Comparison of ENCODE assay signal across 14 mouse cellular contexts in the genomic region with DNA sequence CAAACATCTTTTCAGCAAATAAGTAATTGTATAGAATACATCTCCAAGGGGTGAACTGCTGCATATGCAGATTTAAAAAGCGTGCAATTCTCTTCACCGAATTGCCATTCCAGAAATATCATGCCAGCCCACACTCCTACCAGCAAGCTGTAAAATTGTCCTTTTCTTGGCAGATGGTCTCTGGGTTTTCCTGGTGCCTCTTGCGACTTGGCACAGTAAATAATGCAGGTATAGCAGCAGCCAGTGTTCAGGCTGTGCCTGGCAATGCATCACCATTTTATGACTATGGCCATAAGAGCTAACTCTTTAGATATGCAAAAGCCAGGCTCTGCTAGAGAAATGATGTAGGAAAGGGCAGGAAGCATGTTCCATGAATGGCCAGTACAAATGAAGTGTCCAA.
DNase-seq lines count a peak whose midpoint lies in the region; ATAC-seq and TF ChIP-seq lines count a peak whose summit lies in the region.
"Had no signal": no experiment of that assay in that cellular context is flagged by ENCODE, and none has a peak within 500 bp of the region (broad histone marks: within the 10 kb centered on the region; RNA-seq: fewer than 3 reads in every experiment).

No protein-coding gene starts in this region.

- WGBS in forebrain, embryonic 10.5 days = 85% methylated on average over 3 of the region's 3 CpGs
- 83% methylated on average over 3 of the region's 3 CpGs for WGBS in limb, embryonic 10.5 days

- no peak; the same call in 1 of the 2 replicates for TF ChIP-seq CTCF in left cerebral cortex, adult 2 months (IDR thresholded peaks at IDR 0.05)

- intact Hi-C loops in left cerebral cortex, adult 2 months (cut with DNase I) = no loop called here

- peak overlapping the region; percentile 42 for H3K27ac ChIP-seq in left cerebral cortex, adult 2 months
- no peak overlapping the region for H3K27ac ChIP-seq in forebrain, embryonic 10.5 days
- no peak overlapping the region for H3K27ac ChIP-seq in limb, embryonic 10.5 days
- H3K27ac ChIP-seq: kidney, postnatal 0 days; limb, embryonic 13.5 days; midbrain, embryonic 13.5 days had no signal

- no peaks in the 10 kb centered on the region for H3K36me3 ChIP-seq in forebrain, embryonic 10.5 days (replicated peaks)
- H3K36me3 ChIP-seq in limb, embryonic 10.5 days = no peaks in the 10 kb centered on the region
- H3K36me3 ChIP-seq: limb, embryonic 13.5 days; midbrain, embryonic 13.5 days had no signal

- DNase-seq in heart, adult 11 months = peak; percentile 34
- DNase-seq in heart, adult 8-10 months (ENCODE audit: low spot score) = no peak
- DNase-seq in brain, adult 2 months (ENCODE audit: low read depth, low spot score) = peak; percentile 91
- DNase-seq in left cerebral cortex, adult 2 months (ENCODE audit: extremely low spot score in 1 of 2, low spot score in 2 of 2) = peak; percentile 44 to 48
- no peak for DNase-seq in thymus, postnatal 25 days
- no peak for DNase-seq in forebrain, embryonic 10.5 days (ENCODE audit: extremely low spot score, low spot score)
- DNase-seq in limb, embryonic 10.5 days (ENCODE audit: low spot score) = no peak
- DNase-seq: adrenal gland, adult 8-10 months; heart, postnatal 36 days; lung, postnatal 36 days had no signal

- no peaks in the 10 kb centered on the region for H3K27me3 ChIP-seq in forebrain, embryonic 10.5 days (ENCODE audit: poor library complexity, severe bottlenecking)
- no peaks in the 10 kb centered on the region for H3K27me3 ChIP-seq in limb, embryonic 10.5 days (ENCODE audit: low read depth, poor library complexity, severe bottlenecking)
- H3K27me3 ChIP-seq: limb, embryonic 13.5 days; midbrain, embryonic 13.5 days had no signal

- H3K4me3 ChIP-seq in left cerebral cortex, adult 2 months = no peak overlapping the region
- H3K4me3 ChIP-seq in forebrain, embryonic 10.5 days = no peak overlapping the region
- no peak overlapping the region for H3K4me3 ChIP-seq in limb, embryonic 10.5 days
- H3K4me3 ChIP-seq: limb, embryonic 13.5 days; midbrain, embryonic 13.5 days had no signal

- no peaks in the 10 kb centered on the region for H3K4me1 ChIP-seq in forebrain, embryonic 10.5 days
- H3K4me1 ChIP-seq in limb, embryonic 10.5 days = no peaks in the 10 kb centered on the region
- H3K4me1 ChIP-seq: limb, embryonic 13.5 days; midbrain, embryonic 13.5 days had no signal

- H3K9me3 ChIP-seq in forebrain, embryonic 10.5 days = no peaks in the 10 kb centered on the region
- H3K9me3 ChIP-seq in limb, embryonic 10.5 days (replicated peaks) = no peaks in the 10 kb centered on the region
- H3K9me3 ChIP-seq: limb, embryonic 13.5 days; midbrain, embryonic 13.5 days had no signal

- ATAC-seq in frontal cortex, adult (ENCODE audit: low TSS enrichment) = peak; percentile 98
- ATAC-seq: midbrain, embryonic 13.5 days had no signal

Comparison
In these comparisons a context has a peak if more than half of its experiments do, and no peak if none do; other contexts are left out.
1. DNase-seq: peak in heart, adult 11 months (single experiment), brain, adult 2 months (single experiment) and left cerebral cortex, adult 2 months (2 of 2); none in heart, adult 8-10 months (single experiment), thymus, postnatal 25 days (single experiment), forebrain, embryonic 10.5 days (single experiment) and limb, embryonic 10.5 days (single experiment).